Mouse (Mus musculus) layer of hippocampus, adult 8-10 months (tissue): Measurements from ENCODE around the gene Arap2. TPM values are rescaled to one million over a fixed set of nuclear protein-coding genes. Genes with fewer than 3 reads are reported as not detected.

Source experiments
- DNase-seq, 2 experiments: peaks; one replicate each; pipeline ENCODE4 v3.0.0; 2022; ENCODE audit warnings: low spot score in 2 of 2
- total RNA-seq, 4 experiments: library from RNA; stranded (reverse); gene quantifications; 2 replicates each; pipeline ENCODE4 v1.2.4; 2022

Gene Arap2
- 10 to 100 TPM; 58.1 to 69.7 (median 64.1) TPM for total RNA-seq

- DNase-seq, result peak; percentile 33 to 46
Measured at GRCm38 (mm10) chr5:62765784-62766701, at the start of gene Arap2. TSS of gene Arap2 (minus strand) at chr5:62766159.

GRCm38 (mm10) chr5:62815741-62816140 is 49.8 kb upstream of the Arap2 start:
- no peak for DNase-seq

- DNase-seq, result no peak
Measured at GRCm38 (mm10) chr5:62814072-62814414, 48.1 kb upstream of the Arap2 start.

GRCm38 (mm10) chr5:62813402-62814071 is 47.6 kb upstream of the Arap2 start, which contains the start of gene Dthd1:
TSS of gene Dthd1 (plus strand) at chr5:62813823.
- peak; percentile 4 to 19 for DNase-seq

- no peak for DNase-seq
Measured at GRCm38 (mm10) chr5:62792776-62793175, 26.8 kb upstream of the Arap2 start.

GRCm38 (mm10) chr5:62790921-62791564 is 25.1 kb upstream of the Arap2 start:
- no peak for DNase-seq

GRCm38 (mm10) chr5:62786809-62787208 is 20.9 kb upstream of the Arap2 start:
- no peak for DNase-seq

- no peak for DNase-seq
Measured at GRCm38 (mm10) chr5:62778682-62779081, 12.7 kb upstream of the Arap2 start.

GRCm38 (mm10) chr5:62777804-62778203 is 11.8 kb upstream of the Arap2 start:
- no peak for DNase-seq

GRCm38 (mm10) chr5:62771775-62772599 is 6.0 kb upstream of the Arap2 start:
- no peak for DNase-seq

GRCm38 (mm10) chr5:62765459-62765783 is 538 bp downstream of the Arap2 start:
- DNase-seq, result no peak

GRCm38 (mm10) chr5:62764161-62764560 is 1.8 kb downstream of the Arap2 start:
- no peak for DNase-seq

- no peak for DNase-seq
Measured at GRCm38 (mm10) chr5:62763046-62763445, 2.9 kb downstream of the Arap2 start.

- no peak for DNase-seq
Measured at GRCm38 (mm10) chr5:62762298-62762960, 3.5 kb downstream of the Arap2 start.

- DNase-seq, result no peak
Measured at GRCm38 (mm10) chr5:62760791-62761504, 5.0 kb downstream of the Arap2 start.

- no peak for DNase-seq
Measured at GRCm38 (mm10) chr5:62755808-62756527, 10.0 kb downstream of the Arap2 start.

GRCm38 (mm10) chr5:62752934-62753333 is 13.0 kb downstream of the Arap2 start:
- no peak for DNase-seq

- DNase-seq, result no peak
Measured at GRCm38 (mm10) chr5:62751692-62752091, 14.3 kb downstream of the Arap2 start.

- DNase-seq, result no peak
Measured at GRCm38 (mm10) chr5:62748168-62748567, 17.8 kb downstream of the Arap2 start.
